Mouse (Mus musculus): Measurements from ENCODE around the gene Aanat. TPM values are rescaled to one million over a fixed set of nuclear protein-coding genes. Genes with fewer than 3 reads are reported as not detected.

Gene Aanat
- total and polyA plus RNA-seq, 3 experiments: not detected

GRCm38 (mm10) chr11:116549273-116550038, 36.8 kb upstream of the Aanat start:
- Histone ChIP-seq H3K27me3 (ENCODE audit: control insufficient read depth in 1 of 2, insufficient read depth in 2 of 2, low read length in 2 of 2) (no peaks in the 10 kb centered on the region), H3K79me2 (ENCODE audit: control insufficient read depth, insufficient read depth, low read length, poor library complexity) (peaks cover 5% of the 10 kb centered on the region; the same call in 1 of the 2 replicates), H3K4me1 (ENCODE audit: control insufficient read depth in 1 of 2, insufficient read depth in 2 of 2, low read length in 2 of 2) (peaks cover 8 to 19% of the 10 kb centered on the region in 2 experiments; a peak in 3 of 4 replicates), H3K9ac (ENCODE audit: control insufficient read depth, low read depth, low read length, poor library complexity, severe bottlenecking) (no peak overlapping the region), H3K9me3 (replicated peaks; ENCODE audit: insufficient read depth, low read length) (no peaks in the 10 kb centered on the region), H3K27ac (ENCODE audit: control insufficient read depth, low read depth, low read length) (peak overlapping the region; percentile 15; the same call in 1 of the 2 replicates), H3K36me3 (ENCODE audit: control insufficient read depth in 1 of 2, insufficient read depth in 2 of 2, low read length in 2 of 2) (peaks cover 2 to 10% of the 10 kb centered on the region in 2 experiments; a peak in 3 of 4 replicates), H3K4me3 (ENCODE audit: control insufficient read depth in 1 of 2, insufficient read depth in 1 of 2, low read depth in 2 of 2, low read length in 2 of 2) (no peak overlapping the region)
- peak; percentile 47 for DNase-seq (ENCODE audit: low read depth, low spot score)
- TF ChIP-seq BHLHE40 (IDR thresholded peaks at IDR 0.05; ENCODE audit: borderline replicate concordance, low read depth, low read length) (no peak), GATA1 (IDR thresholded peaks at IDR 0.05; ENCODE audit: low read depth, low read length) (peak; percentile 77), CTCF (IDR thresholded peaks at IDR 0.05 in 2 of 3, conservative IDR thresholded peaks at IDR 0.05 in 1 of 3; ENCODE audit: control insufficient read depth in 1 of 3, insufficient read depth in 1 of 3, low read depth in 2 of 3, low read length in 3 of 3, poor library complexity in 1 of 3, severe bottlenecking in 1 of 3) (no peak), TCF12 (IDR thresholded peaks at IDR 0.05; ENCODE audit: low read depth, low read length) (peak; percentile 91), EP300 (IDR thresholded peaks at IDR 0.05; ENCODE audit: low read depth in 1 of 2, low read length in 2 of 2) (peak; percentile 77 to 89; a peak in 3 of 4 replicates), MAX (IDR thresholded peaks at IDR 0.05; ENCODE audit: low read length) (no peak), GABPA (IDR thresholded peaks at IDR 0.05; ENCODE audit: low read depth, low read length) (no peak), POLR2A (IDR thresholded peaks at IDR 0.05; ENCODE audit: control insufficient read depth in 1 of 2, insufficient read depth in 1 of 2, low read depth in 1 of 2, low read length in 2 of 2, poor library complexity in 1 of 2) (no peak), POLR2AphosphoS2 (IDR thresholded peaks at IDR 0.05; ENCODE audit: low read length) (no peak), NRF1 (IDR thresholded peaks at IDR 0.05; ENCODE audit: insufficient read depth, low read depth, low read length, poor library complexity, severe bottlenecking) (no peak), TAL1 (IDR thresholded peaks at IDR 0.05; ENCODE audit: low read length) (peak; percentile 93), USF2 (IDR thresholded peaks at IDR 0.05; ENCODE audit: borderline replicate concordance in 1 of 2, insufficient read depth in 1 of 2, low read depth in 1 of 2, low read length in 2 of 2) (no peak), JUND (IDR thresholded peaks at IDR 0.05; ENCODE audit: low read depth, low read length) (no peak), MXI1 (IDR thresholded peaks at IDR 0.05; ENCODE audit: low read depth, low read length) (no peak), SMC3 (IDR thresholded peaks at IDR 0.05; ENCODE audit: low read depth, low read length) (no peak), RCOR1 (IDR thresholded peaks at IDR 0.05; ENCODE audit: low read depth, low read length) (no peak), KAT2A (conservative IDR thresholded peaks at IDR 0.05; ENCODE audit: low read depth, low read length) (no peak), ETS1 (IDR thresholded peaks at IDR 0.05; ENCODE audit: low read depth, low read length) (peak; percentile 82), ZMIZ1 (IDR thresholded peaks at IDR 0.05; ENCODE audit: low read depth, low read length) (no peak), CHD2 (IDR thresholded peaks at IDR 0.05; ENCODE audit: low read length) (no peak), RAD21 (IDR thresholded peaks at IDR 0.05; ENCODE audit: low read depth, low read length) (no peak), NELFE (IDR thresholded peaks at IDR 0.05; ENCODE audit: low read depth, low read length) (no peak)
